Mouse (Mus musculus) liver, embryonic 14.5 days (tissue): ENCODE measurements around the gene D930007J09Rik. TPM values are rescaled to one million over a fixed set of nuclear protein-coding genes. Genes with fewer than 3 reads are reported as not detected.

Experiments
- ATAC-seq: fragments of 200-750 bp; cut with Nextera tagmentation; 2 replicates; pipeline ENCODE4 v1.8.0; 2017; ENCODE audit warnings: moderate number of reproducible peaks, mild to moderate bottlenecking, moderate library complexity; ENCODE audit not compliant: insufficient read depth
- DNase-seq, 3 experiments: peaks; one replicate each; pipeline ENCODE4 v3.0.0-alpha.2; 2012 to 2013; ENCODE audit warnings: low read depth in 3 of 3, low spot score in 3 of 3
- H3K27ac ChIP-seq: fragments of 300-500 bp; sonication (generic); 2 replicates; pipeline ENCODE4 v1.5.1; 2014; ENCODE audit warnings: moderate library complexity, mild to moderate bottlenecking, control low read depth, inconsistent platforms
- H3K27me3 ChIP-seq: fragments of 300-500 bp; sonication (generic); 2 replicates; pipeline ENCODE4 v1.6.1; 2014; ENCODE audit warnings: mild to moderate bottlenecking, low read length, moderate library complexity; ENCODE audit not compliant: control insufficient read depth, insufficient read depth
- H3K36me3 ChIP-seq: fragments of 300-500 bp; sonication (generic); replicated peaks from 2 replicates; pipeline ENCODE4 v1.6.1; 2014; ENCODE audit warnings: low read depth; ENCODE audit not compliant: control insufficient read depth, insufficient read depth
- H3K4me1 ChIP-seq, 2 experiments: fragments of 200-500 bp in 1 of 2; fragments of 300-500 bp in 1 of 2; sonication (generic) in 1 of 2; replicated peaks; 2 replicates each; pipeline ENCODE4 v1.6.1; 2012 to 2014; ENCODE audit warnings: antibody characterized with exemption in 1 of 2, inconsistent platforms in 1 of 2, low read length in 1 of 2; ENCODE audit not compliant: control insufficient read depth in 2 of 2, insufficient read depth in 2 of 2
- H3K4me2 ChIP-seq: fragments of 300-500 bp; sonication (generic); 2 replicates; pipeline ENCODE4 v1.6.1; 2014; ENCODE audit warnings: low read depth, mild to moderate bottlenecking, control low read depth, moderate library complexity
- H3K4me3 ChIP-seq, 2 experiments: fragments of 200-500 bp in 1 of 2; fragments of 300-500 bp in 1 of 2; sonication (generic) in 1 of 2; 2 replicates each; pipeline ENCODE4 v1.5.1; 2012 to 2014; ENCODE audit warnings: low read depth in 2 of 2, low read length in 2 of 2, mild to moderate bottlenecking in 2 of 2, control low read depth in 1 of 2, inconsistent platforms in 1 of 2, moderate library complexity in 1 of 2; ENCODE audit not compliant: insufficient read depth in 1 of 2
- H3K9ac ChIP-seq: fragments of 300-500 bp; sonication (generic); replicated peaks from 2 replicates; pipeline ENCODE4 v1.6.1; 2014; ENCODE audit warnings: mild to moderate bottlenecking, control low read depth, moderate library complexity
- H3K9me3 ChIP-seq: fragments of 300-500 bp; sonication (generic); 2 replicates; pipeline ENCODE4 v1.6.1; 2016; ENCODE audit warnings: low read length, mixed read lengths; ENCODE audit not compliant: control insufficient read depth
- CTCF ChIP-seq: IDR thresholded peaks from 2 replicates; pipeline ENCODE4 v1.5.1; 2016; ENCODE audit warnings: antibody characterized with exemption, low read depth, control low read depth
- EP300 ChIP-seq: IDR thresholded peaks from 2 replicates; pipeline ENCODE4 v1.6.1; 2016; ENCODE audit warnings: antibody characterized with exemption, low read depth
- WGBS: fragments of 180-500 bp; shearing (Covaris S2); extraction: QIAGEN DNeasy Blood & Tissue Kit; methylation state at CpG from one replicate; pipeline ENCODE4 v1.1.7; 2014; ENCODE audit not compliant: insufficient replicate concordance; 5-methylcytosine and 5-hydroxymethylcytosine counted together
- polyA plus RNA-seq, 2 experiments: library from polyadenylated mRNA; depleted of rRNA in 1 of 2; stranded (reverse) in 1 of 2; unstranded in 1 of 2; fragments of >200 nt; fragmentation: Nextera tagmentation in 1 of 2; extraction: Ambion mirVana in 1 of 2; gene quantifications; 2 replicates each; pipeline versions ENCODE4 v1.2.1 to v1.2.3; 2012 to 2014

D930007J09Rik gene
- polyA plus RNA-seq, 2 experiments = not detected

DNA sequence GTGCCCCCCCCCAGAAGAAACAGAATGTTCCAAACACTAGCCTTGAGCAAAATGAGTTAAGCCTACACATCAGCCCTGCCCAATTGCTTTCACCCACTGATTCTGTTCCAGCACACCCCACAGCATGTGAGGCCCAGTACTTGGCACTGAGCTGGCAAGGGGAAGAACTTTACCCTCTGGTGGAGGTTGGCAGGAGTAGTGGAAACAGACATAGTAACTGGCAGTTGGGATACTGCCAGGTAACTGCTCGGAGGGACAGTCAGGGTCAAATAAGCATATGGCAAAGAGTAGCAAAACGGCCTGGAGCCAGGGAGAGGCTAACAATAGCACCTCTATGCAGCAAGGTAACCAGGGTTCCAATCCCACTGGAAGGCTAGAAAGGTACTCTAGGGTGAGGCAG lies 8.0 kb downstream of the D930007J09Rik start:
- no peak overlapping the region for H3K27ac ChIP-seq
- TF ChIP-seq CTCF (no peak), EP300 (no peak)
- no peak overlapping the region for H3K9ac ChIP-seq
- peaks cover 0 to 1% of the 10 kb centered on the region in 2 experiments; a peak in 1 of 4 replicates for H3K4me1 ChIP-seq
- WGBS = 54% methylated on average over 2 of the region's 2 CpGs
- no peak for ATAC-seq
- H3K27me3 ChIP-seq = no peaks in the 10 kb centered on the region
- no peak for DNase-seq
- H3K36me3 ChIP-seq = no peaks in the 10 kb centered on the region
- no peak overlapping the region for H3K4me2 ChIP-seq
- no peak overlapping the region for H3K4me3 ChIP-seq
- H3K9me3 ChIP-seq = no peaks in the 10 kb centered on the region

DNA sequence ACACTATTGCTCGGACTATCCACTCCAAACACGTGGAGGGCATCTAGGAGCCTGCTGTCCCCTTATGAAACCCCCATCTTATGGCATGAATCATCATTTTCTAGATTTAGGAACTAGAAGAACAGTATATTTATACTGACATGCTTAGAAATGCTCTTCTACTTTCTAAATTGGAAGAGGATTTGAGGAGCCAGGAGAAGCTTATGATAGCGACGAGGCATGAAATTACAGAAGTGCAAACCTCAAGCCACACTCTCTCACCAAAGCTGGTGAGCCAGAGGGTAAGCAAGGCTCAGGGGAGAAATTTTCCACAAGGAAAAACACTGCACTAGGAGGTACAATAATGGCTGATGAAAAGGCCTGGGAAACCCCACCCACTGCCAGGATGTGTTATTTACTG lies 12.9 kb downstream of the D930007J09Rik start:
- no peaks in the 10 kb centered on the region for H3K9me3 ChIP-seq
- no peak overlapping the region for H3K4me2 ChIP-seq
- WGBS = 66% methylated on average over 4 of the region's 4 CpGs
- no peaks in the 10 kb centered on the region for H3K27me3 ChIP-seq
- ATAC-seq = no peak
- TF ChIP-seq CTCF (no peak), EP300 (no peak)
- no peak overlapping the region for H3K27ac ChIP-seq
- H3K4me3 ChIP-seq = no peak overlapping the region
- DNase-seq = no peak
- no peaks in the 10 kb centered on the region for H3K4me1 ChIP-seq
- no peak overlapping the region for H3K9ac ChIP-seq
- no peaks in the 10 kb centered on the region for H3K36me3 ChIP-seq

DNA sequence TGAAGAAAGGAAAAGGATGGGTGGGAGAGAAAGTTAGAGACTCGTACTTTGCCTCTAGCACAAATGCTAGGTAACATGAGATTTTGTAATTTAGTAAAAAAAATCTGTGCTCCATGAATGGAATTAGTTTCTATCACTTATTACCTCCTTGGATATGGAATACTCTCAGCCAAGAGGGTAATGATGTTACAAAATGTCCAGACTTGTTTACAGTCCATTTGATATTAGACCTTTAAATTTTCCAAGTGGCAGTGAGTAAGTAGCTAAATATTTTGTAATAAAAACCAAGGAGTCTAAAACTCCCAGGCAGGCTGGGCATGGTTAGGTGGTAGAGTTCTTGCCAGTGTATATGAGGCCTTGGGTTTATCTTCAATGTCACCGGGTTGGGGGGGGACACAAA lies 15.1 kb downstream of the D930007J09Rik start:
- no peak for TF ChIP-seq EP300
- TF ChIP-seq CTCF = no peak
- no peaks in the 10 kb centered on the region for H3K27me3 ChIP-seq
- no peak for DNase-seq
- no peak for ATAC-seq
- H3K9ac ChIP-seq = no peak overlapping the region
- no peak overlapping the region for H3K27ac ChIP-seq
- no peaks in the 10 kb centered on the region for H3K36me3 ChIP-seq
- WGBS = 45% methylated on average over 2 of the region's 2 CpGs
- no peak overlapping the region for H3K4me3 ChIP-seq
- H3K9me3 ChIP-seq = no peaks in the 10 kb centered on the region
- no peak overlapping the region for H3K4me2 ChIP-seq
- no peaks in the 10 kb centered on the region for H3K4me1 ChIP-seq

- no peaks in the 10 kb centered on the region for H3K9me3 ChIP-seq
- 61% methylated on average over 8 of the region's 8 CpGs for WGBS
- no peaks in the 10 kb centered on the region for H3K36me3 ChIP-seq
- H3K4me2 ChIP-seq = no peak within 1 kb of the TSS
- H3K4me3 ChIP-seq = no peak within 1 kb of the TSS
- no peaks in the 10 kb centered on the region for H3K27me3 ChIP-seq
- H3K9ac ChIP-seq = no peak within 1 kb of the TSS
- no peaks in the 10 kb centered on the region for H3K4me1 ChIP-seq
- no peak for ATAC-seq
- H3K27ac ChIP-seq = no peak within 1 kb of the TSS
- no peak for DNase-seq
- TF ChIP-seq EP300 = no peak
- no peak for TF ChIP-seq CTCF
Observed at GRCm38 (mm10) chr13:32783816-32784215, 18.8 kb downstream of the D930007J09Rik start, which contains the start of gene Mylk4. Mylk4 (minus strand) TSS chr13:32783954.

- TF ChIP-seq EP300 (no peak), CTCF (0 out of 2 replicates have a peak, but pooled peaks have one; percentile 14)
- 39% methylated on average over 5 of the region's 5 CpGs for WGBS
- DNase-seq = no peak
Observed at GRCm38 (mm10) chr13:32783055-32783454, 19.6 kb downstream of the D930007J09Rik start.

More at GRCm38 (mm10) chr13:32783055-32783454, 19.6 kb downstream of the D930007J09Rik start:
- Histone ChIP-seq H3K4me2 (no peak overlapping the region), H3K36me3 (no peaks in the 10 kb centered on the region), H3K4me1 (no peaks in the 10 kb centered on the region), H3K9ac (no peak overlapping the region), H3K4me3 (no peak overlapping the region), H3K27me3 (no peaks in the 10 kb centered on the region), H3K27ac (no peak overlapping the region), H3K9me3 (no peaks in the 10 kb centered on the region)
- no peak for ATAC-seq
